Mouse (Mus musculus) neural tube, embryonic 11.5 days (tissue): ENCODE results near the gene Olfr522. TPM values are rescaled to one million over a fixed set of nuclear protein-coding genes. Genes with fewer than 3 reads are reported as not detected.
"Not testable (repeated sequence)": the region's sequence is repeated elsewhere in the genome, so short reads cannot be mapped to it uniquely, and the experiment has no call there.

Experiments
- ATAC-seq: fragments of 200-750 bp; cut with Nextera tagmentation; 2 replicates; pipeline ENCODE4 v1.8.0; 2017; ENCODE audit warnings: moderate number of reproducible peaks, mild to moderate bottlenecking, moderate TSS enrichment, moderate library complexity; ENCODE audit not compliant: insufficient read depth, low FRiP score, low TSS enrichment
- DNase-seq: peaks from one replicate; pipeline ENCODE4 v3.0.0-alpha.2; 2015; ENCODE audit warnings: low spot score
- H3K27ac ChIP-seq: fragments of 300-500 bp; sonication (generic); 2 replicates; pipeline ENCODE4 v1.5.1; 2014; ENCODE audit warnings: low read depth, mild to moderate bottlenecking, low read length
- H3K27me3 ChIP-seq: fragments of 300-500 bp; sonication (generic); 2 replicates; pipeline ENCODE4 v1.6.1; 2014; ENCODE audit warnings: mild to moderate bottlenecking, low read length, mixed read lengths; ENCODE audit not compliant: control insufficient read depth, insufficient read depth
- H3K36me3 ChIP-seq: fragments of 300-500 bp; sonication (generic); 2 replicates; pipeline ENCODE4 v1.6.1; 2014; ENCODE audit warnings: mild to moderate bottlenecking, low read length, moderate library complexity, mixed read lengths; ENCODE audit not compliant: control insufficient read depth, insufficient read depth
- H3K4me1 ChIP-seq: fragments of 300-500 bp; sonication (generic); 2 replicates; pipeline ENCODE4 v1.6.1; 2014; ENCODE audit warnings: low read length, mixed read lengths; ENCODE audit not compliant: control insufficient read depth, insufficient read depth
- H3K4me2 ChIP-seq: fragments of 300-500 bp; sonication (generic); 2 replicates; pipeline ENCODE4 v1.6.1; 2014; ENCODE audit warnings: low read depth, mild to moderate bottlenecking, moderate library complexity
- H3K4me3 ChIP-seq: fragments of 300-500 bp; sonication (generic); 2 replicates; pipeline ENCODE4 v1.5.1; 2014; ENCODE audit warnings: low read depth, low read length
- H3K9ac ChIP-seq: fragments of 300-500 bp; sonication (generic); 2 replicates; pipeline ENCODE4 v1.6.1; 2014; ENCODE audit warnings: mild to moderate bottlenecking, low read length
- H3K9me3 ChIP-seq: fragments of 300-500 bp; sonication (generic); 2 replicates; pipeline ENCODE4 v1.6.1; 2016; ENCODE audit warnings: low read length; ENCODE audit not compliant: control insufficient read depth
- WGBS: fragments of 180-500 bp; shearing (Covaris S2); extraction: QIAGEN DNeasy Blood & Tissue Kit; methylation state at CpG from one replicate; pipeline ENCODE4 v1.1.7; 2014; 5-methylcytosine and 5-hydroxymethylcytosine counted together
- polyA plus RNA-seq: library from polyadenylated mRNA; unstranded; fragments of >200 nt; fragmentation: Nextera tagmentation; extraction: Ambion mirVana; gene quantifications from 2 replicates; pipeline ENCODE4 v1.2.1, GENCODE M21; 2014

Gene Olfr522
- polyA plus RNA-seq, 1 experiment from 2014 or later = not detected

- Histone ChIP-seq H3K27me3 (no peaks in the 10 kb centered on the region), H3K9me3 (no peaks in the 10 kb centered on the region), H3K4me2 (no peak overlapping the region), H3K36me3 (no peaks in the 10 kb centered on the region), H3K4me1 (no peaks in the 10 kb centered on the region), H3K27ac (no peak overlapping the region), H3K4me3 (no peak overlapping the region), H3K9ac (no peak overlapping the region)
- ATAC-seq = no peak
- 89% methylated on average over 4 of the region's 4 CpGs for WGBS
- no peak for DNase-seq
Observed at GRCm38 (mm10) chr7:140144550-140144949, 20.0 kb downstream of the Olfr522 start.

DNA sequence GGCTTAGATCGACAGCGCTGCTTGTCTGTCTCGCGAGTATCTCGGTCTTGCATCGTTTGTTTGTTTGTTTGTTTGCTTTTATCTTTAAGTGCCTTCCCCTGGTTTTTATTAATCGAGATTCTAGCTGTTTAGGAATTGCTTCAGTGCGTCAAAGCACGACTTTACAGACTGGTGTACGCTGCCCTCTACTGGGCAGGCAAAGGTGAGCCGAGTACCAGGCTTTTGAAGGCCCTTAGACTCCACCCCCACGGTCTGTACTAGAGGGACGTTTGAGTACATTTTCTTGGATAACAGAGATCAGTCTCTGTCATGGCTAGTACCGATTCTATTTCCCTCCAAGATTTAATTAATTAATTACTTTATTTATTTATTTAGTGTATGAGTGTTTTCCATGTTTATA is 23.2 kb downstream of the Olfr522 start:
- Histone ChIP-seq H3K27ac (no peak overlapping the region), H3K4me3 (no peak overlapping the region), H3K36me3 (no peaks in the 10 kb centered on the region), H3K4me1 (0 out of 2 replicates have a peak, but pooled peaks cover 5% of the 10 kb centered on the region), H3K9me3 (no peaks in the 10 kb centered on the region), H3K4me2 (no peak overlapping the region), H3K9ac (no peak overlapping the region), H3K27me3 (no peaks in the 10 kb centered on the region)
- ATAC-seq (no peak), DNase-seq (peak; percentile 69)
- WGBS = 7% methylated on average over 14 of the region's 14 CpGs

GRCm38 (mm10) chr7:140138021-140138310 is 26.6 kb downstream of the Olfr522 start:
- no peaks in the 10 kb centered on the region for H3K27me3 ChIP-seq
- no peak overlapping the region for H3K27ac ChIP-seq
- H3K9me3 ChIP-seq = no peaks in the 10 kb centered on the region
- ATAC-seq = no peak
- 2% methylated on average over 8 of the region's 8 CpGs for WGBS
- peak overlapping the region; percentile 76 for H3K4me3 ChIP-seq
- H3K4me1 ChIP-seq = 0 out of 2 replicates have a peak, but pooled peaks cover 5% of the 10 kb centered on the region
- no peaks in the 10 kb centered on the region for H3K36me3 ChIP-seq
- peak overlapping the region; percentile 90 for H3K4me2 ChIP-seq
- H3K9ac ChIP-seq = peak overlapping the region; percentile 87
- peak; percentile 32 for DNase-seq

GRCm38 (mm10) chr7:140137135-140138020 is 27.2 kb downstream of the Olfr522 start, which contains the start of gene Mtg1:
Gene Mtg1 (plus strand): TSS chr7:140137564.
- ATAC-seq = peak; percentile 97
- Histone ChIP-seq H3K27ac (no peak within 1 kb of the TSS), H3K4me1 (0 out of 2 replicates have a peak, but pooled peaks cover 5% of the 10 kb centered on the region)

GRCm38 (mm10) chr7:140135106-140135770 is 29.3 kb downstream of the Olfr522 start:
- 0 out of 2 replicates have a peak, but pooled peaks cover 5% of the 10 kb centered on the region for H3K4me1 ChIP-seq
- no peak for DNase-seq
- H3K27ac ChIP-seq = no peak overlapping the region
- no peaks in the 10 kb centered on the region for H3K36me3 ChIP-seq
- no peaks in the 10 kb centered on the region for H3K9me3 ChIP-seq
- no peak overlapping the region for H3K9ac ChIP-seq
- H3K4me3 ChIP-seq = no peak overlapping the region
- no peaks in the 10 kb centered on the region for H3K27me3 ChIP-seq
- H3K4me2 ChIP-seq = no peak overlapping the region
- no peak for ATAC-seq
- WGBS = 91% methylated on average over 5 of the region's 5 CpGs

More at GRCm38 (mm10) chr7:140137135-140138020, 27.2 kb downstream of the Olfr522 start, which contains the start of gene Mtg1:
- no peaks in the 10 kb centered on the region for H3K27me3 ChIP-seq
- peak within 1 kb of the TSS; percentile 87 for H3K9ac ChIP-seq
- 2% methylated on average over 39 of the region's 39 CpGs for WGBS
- peak within 1 kb of the TSS; percentile 90 for H3K4me2 ChIP-seq
- H3K4me3 ChIP-seq = peak within 1 kb of the TSS; percentile 76
- H3K9me3 ChIP-seq = no peaks in the 10 kb centered on the region
- H3K36me3 ChIP-seq = no peaks in the 10 kb centered on the region
- DNase-seq = peak; percentile 96

DNA sequence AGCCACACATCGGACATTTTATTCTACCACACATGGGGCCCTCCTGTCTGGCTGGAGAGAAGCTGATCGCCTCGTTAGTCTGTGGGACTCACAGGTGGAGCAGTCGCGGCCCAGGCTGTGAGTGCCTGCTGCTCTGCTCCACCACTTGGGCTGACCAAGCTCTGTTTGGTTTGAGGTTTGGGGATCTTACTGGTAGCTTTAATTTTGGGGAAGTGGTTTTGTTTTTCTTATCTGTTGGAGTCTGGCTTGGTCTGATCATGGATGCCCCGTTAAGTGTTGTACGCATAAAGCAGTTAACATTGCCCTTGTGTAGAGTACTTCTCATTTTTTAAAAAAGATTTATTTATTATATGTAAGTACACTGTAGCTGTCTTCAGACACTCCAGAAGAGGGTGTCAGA is 30.5 kb downstream of the Olfr522 start:
- H3K9ac ChIP-seq, H3K27me3 ChIP-seq, H3K27ac ChIP-seq, H3K4me1 ChIP-seq, DNase-seq, H3K4me2 ChIP-seq, H3K36me3 ChIP-seq, H3K4me3 ChIP-seq, H3K9me3 ChIP-seq, ATAC-seq: not testable (repeated sequence)
- WGBS = 95% methylated on average over 6 of the region's 7 CpGs

DNA sequence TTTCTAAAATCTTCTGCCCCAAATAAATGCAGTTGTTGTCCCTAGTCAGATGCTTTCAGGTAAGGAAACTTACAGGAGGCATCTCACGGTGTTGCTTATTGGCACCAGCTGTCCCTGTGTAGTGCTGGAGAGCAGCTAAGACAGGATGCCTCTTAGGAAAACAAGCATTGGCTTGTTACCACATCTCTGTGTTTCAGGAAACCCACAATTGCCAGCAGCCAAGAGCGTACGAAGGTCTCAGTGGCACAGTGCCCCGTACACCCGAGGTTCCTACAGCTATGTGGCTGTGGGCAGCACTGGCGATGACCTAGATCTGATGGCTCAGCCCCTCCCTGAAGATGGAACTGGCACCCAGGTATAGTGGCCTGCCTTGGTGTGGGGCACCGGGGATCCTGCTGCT is 32.4 kb downstream of the Olfr522 start:
- H3K27me3 ChIP-seq, H3K4me2 ChIP-seq, H3K4me3 ChIP-seq, H3K9me3 ChIP-seq, H3K4me1 ChIP-seq, ATAC-seq, H3K36me3 ChIP-seq, DNase-seq, H3K9ac ChIP-seq, H3K27ac ChIP-seq: not testable (repeated sequence)
- 91% methylated on average over 6 of the region's 7 CpGs for WGBS

- H3K27me3 ChIP-seq = no peaks in the 10 kb centered on the region
- ATAC-seq = no peak
- WGBS = 91% methylated on average over 2 of the region's 2 CpGs
Observed at GRCm38 (mm10) chr7:140127911-140128310, 36.7 kb downstream of the Olfr522 start.

More at GRCm38 (mm10) chr7:140127911-140128310, 36.7 kb downstream of the Olfr522 start:
- Histone ChIP-seq H3K4me1 (no peaks in the 10 kb centered on the region), H3K9ac (no peak overlapping the region), H3K9me3 (no peaks in the 10 kb centered on the region), H3K27ac (no peak overlapping the region), H3K36me3 (no peaks in the 10 kb centered on the region), H3K4me2 (no peak overlapping the region), H3K4me3 (no peak overlapping the region)
- DNase-seq = no peak
